Mouse (Mus musculus): ENCODE measurements around the gene Naa15. TPM values are rescaled to one million over a fixed set of nuclear protein-coding genes. Genes with fewer than 3 reads are reported as not detected.
"Not testable (repeated sequence)": the region's sequence is repeated elsewhere in the genome, so short reads cannot be mapped to it uniquely, and the experiment has no call there.

Naa15 gene
- total and polyA plus RNA-seq, 2 experiments from 2014 or later: 29.7 to 36.9 TPM

DNA sequence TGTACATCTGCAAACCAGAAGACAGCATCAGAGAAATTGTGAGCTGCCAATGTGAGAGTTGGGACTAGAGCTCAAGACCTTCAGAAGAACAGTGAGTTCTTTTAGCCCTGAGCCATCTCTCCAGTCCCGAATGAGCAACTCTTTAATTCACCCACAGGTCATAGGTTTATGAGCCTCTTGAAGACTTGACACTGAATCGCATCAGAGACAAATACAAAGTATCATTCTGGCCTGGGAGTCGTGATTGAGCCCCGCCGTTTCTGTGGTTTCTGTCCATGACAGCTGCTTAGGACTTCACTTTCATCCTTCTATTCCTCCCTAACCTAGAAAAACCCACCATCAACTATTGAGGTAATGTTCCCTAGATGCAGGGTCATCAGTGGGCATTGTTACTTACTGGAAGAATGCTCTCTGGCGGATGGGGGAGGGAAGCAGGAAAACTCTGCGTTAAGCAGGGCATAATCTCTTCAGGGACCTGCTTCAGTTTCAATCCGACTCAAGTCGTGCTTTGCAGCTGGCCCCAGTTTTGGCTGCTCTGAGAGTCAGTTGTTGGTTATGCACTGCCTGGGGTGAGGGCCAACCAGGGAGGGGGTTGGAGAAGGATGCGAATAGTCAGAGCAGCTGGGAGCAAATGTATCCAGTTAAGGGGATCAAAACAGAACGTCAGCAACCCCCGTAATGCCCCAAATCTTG lies 28.4 kb upstream of the Naa15 start:
- Histone ChIP-seq H3K27me3 (ENCODE audit: insufficient read depth, low read length) (no peaks in the 10 kb centered on the region), H3K4me3 (ENCODE audit: low read depth, low read length) (no peak overlapping the region), H3K27ac (ENCODE audit: low read depth, low read length) (no peak overlapping the region), H3K4me2 (ENCODE audit: low read depth) (no peak overlapping the region), H3K9ac (no peak overlapping the region), H3K4me1 (ENCODE audit: insufficient read depth) (no peaks in the 10 kb centered on the region), H3K36me3 (ENCODE audit: insufficient read depth) (no peaks in the 10 kb centered on the region), H3K9me3 (ENCODE audit: low read length) (no peaks in the 10 kb centered on the region)
- no peak for DNase-seq
- 47% methylated on average over 12 of the region's 12 CpGs for WGBS
- TF ChIP-seq CTCF (IDR thresholded peaks at IDR 0.05; ENCODE audit: low read depth): no peak
- no peak for ATAC-seq

DNA sequence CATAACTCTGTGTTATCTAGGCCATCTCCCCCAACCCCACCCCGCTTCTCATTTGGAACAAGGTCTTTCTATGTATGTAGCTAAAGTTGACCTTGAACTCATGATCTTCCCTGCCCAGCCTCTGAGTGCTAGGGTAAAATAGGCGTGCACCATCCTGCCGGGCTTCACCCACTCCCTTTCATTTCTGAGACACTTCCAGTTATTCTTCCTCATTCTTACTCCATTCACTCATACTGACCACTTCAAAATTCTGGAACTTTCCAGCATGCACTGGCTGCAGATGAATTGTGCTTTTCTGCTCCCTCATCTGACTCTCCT lies 27.9 kb upstream of the Naa15 start:
- WGBS: 84% methylated on average over 3 of the region's 3 CpGs
- H3K36me3 ChIP-seq (ENCODE audit: insufficient read depth): no peaks in the 10 kb centered on the region
- no peak overlapping the region for H3K27ac ChIP-seq (ENCODE audit: low read depth, low read length)

DNA sequence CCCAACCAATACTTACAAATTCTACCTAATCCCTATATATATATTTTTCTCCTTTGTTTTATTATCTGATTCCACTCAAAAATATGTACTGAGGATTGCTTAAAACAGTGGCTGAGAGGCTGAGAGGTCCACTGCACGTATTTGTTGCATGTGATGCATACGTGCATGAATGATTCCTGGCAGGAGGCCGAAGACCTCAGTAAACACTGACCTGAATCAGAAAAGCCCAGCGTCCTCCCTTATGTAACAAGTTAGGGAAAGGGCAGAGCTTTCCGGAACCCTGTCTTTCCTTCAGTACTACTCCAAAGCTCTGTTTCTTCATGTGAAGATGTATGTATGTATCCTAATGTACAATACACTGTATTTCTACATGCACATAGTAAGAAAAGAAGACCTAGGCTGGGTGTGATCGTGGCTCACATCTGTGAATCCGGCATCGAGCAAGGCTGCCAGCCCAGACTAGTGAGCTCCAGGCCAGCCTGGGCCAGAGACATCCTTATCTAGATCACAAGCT lies 27.0 kb upstream of the Naa15 start:
- H3K4me3 ChIP-seq (ENCODE audit: low read depth, low read length): no peak overlapping the region
- no peak overlapping the region for H3K9ac ChIP-seq
- ATAC-seq (no peak), DNase-seq (no peak)
- no peaks in the 10 kb centered on the region for H3K27me3 ChIP-seq (ENCODE audit: insufficient read depth, low read length)
- no peak overlapping the region for H3K4me2 ChIP-seq (ENCODE audit: low read depth)
- TF ChIP-seq CTCF (IDR thresholded peaks at IDR 0.05; ENCODE audit: low read depth): no peak
- H3K4me1 ChIP-seq (ENCODE audit: insufficient read depth): no peaks in the 10 kb centered on the region
- WGBS: 53% methylated on average over 8 of the region's 8 CpGs
- H3K36me3 ChIP-seq (ENCODE audit: insufficient read depth): no peaks in the 10 kb centered on the region
- no peak overlapping the region for H3K27ac ChIP-seq (ENCODE audit: low read depth, low read length)
- no peaks in the 10 kb centered on the region for H3K9me3 ChIP-seq (ENCODE audit: low read length)

More for the DNA sequence above, 27.9 kb upstream of the Naa15 start:
- Histone ChIP-seq H3K9me3 (ENCODE audit: low read length) (no peaks in the 10 kb centered on the region), H3K9ac (no peak overlapping the region), H3K4me3 (ENCODE audit: low read depth, low read length) (no peak overlapping the region), H3K4me1 (ENCODE audit: insufficient read depth) (no peaks in the 10 kb centered on the region), H3K27me3 (ENCODE audit: insufficient read depth, low read length) (no peaks in the 10 kb centered on the region), H3K4me2 (ENCODE audit: low read depth) (no peak overlapping the region)
- TF ChIP-seq CTCF (IDR thresholded peaks at IDR 0.05; ENCODE audit: low read depth): no peak
- no peak for DNase-seq
- no peak for ATAC-seq

DNA sequence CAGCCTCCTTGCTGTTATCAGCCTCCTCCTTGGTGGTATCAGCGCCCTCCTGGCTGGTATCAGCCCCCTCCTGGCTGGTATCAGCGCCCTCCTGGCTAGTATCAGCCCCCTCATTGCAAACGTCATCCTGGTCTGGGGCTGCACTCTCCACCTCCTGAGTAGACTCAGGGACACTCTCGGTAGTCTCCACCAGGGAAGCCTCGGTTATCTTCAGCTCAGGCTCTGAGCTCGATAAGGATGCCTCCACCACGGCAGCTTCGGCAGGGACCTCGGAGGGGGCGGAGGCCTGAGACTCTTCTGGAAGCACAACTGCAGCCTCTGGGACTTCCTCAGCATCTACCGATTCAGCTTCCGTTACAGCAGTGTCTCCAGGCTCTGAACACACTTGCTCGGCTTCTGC lies 26.0 kb upstream of the Naa15 start:
- H3K9ac ChIP-seq: peak overlapping the region; percentile 35; the same call in 1 of the 2 replicates
- ATAC-seq (peak; percentile 29; the same call in 1 of the 2 replicates), DNase-seq (peak; percentile 4)
- H3K27me3 ChIP-seq (ENCODE audit: insufficient read depth, low read length): no peaks in the 10 kb centered on the region
- H3K4me2 ChIP-seq (ENCODE audit: low read depth): peak overlapping the region; percentile 37
- H3K4me3 ChIP-seq (ENCODE audit: low read depth, low read length): no peak overlapping the region
- TF ChIP-seq CTCF (IDR thresholded peaks at IDR 0.05; ENCODE audit: low read depth): no peak
- no peaks in the 10 kb centered on the region for H3K4me1 ChIP-seq (ENCODE audit: insufficient read depth)
- H3K36me3 ChIP-seq (ENCODE audit: insufficient read depth): no peaks in the 10 kb centered on the region
- H3K27ac ChIP-seq (ENCODE audit: low read depth, low read length): no peak overlapping the region
- 13% methylated on average over 13 of the region's 13 CpGs for WGBS
- H3K9me3 ChIP-seq (ENCODE audit: low read length): no peaks in the 10 kb centered on the region

DNA sequence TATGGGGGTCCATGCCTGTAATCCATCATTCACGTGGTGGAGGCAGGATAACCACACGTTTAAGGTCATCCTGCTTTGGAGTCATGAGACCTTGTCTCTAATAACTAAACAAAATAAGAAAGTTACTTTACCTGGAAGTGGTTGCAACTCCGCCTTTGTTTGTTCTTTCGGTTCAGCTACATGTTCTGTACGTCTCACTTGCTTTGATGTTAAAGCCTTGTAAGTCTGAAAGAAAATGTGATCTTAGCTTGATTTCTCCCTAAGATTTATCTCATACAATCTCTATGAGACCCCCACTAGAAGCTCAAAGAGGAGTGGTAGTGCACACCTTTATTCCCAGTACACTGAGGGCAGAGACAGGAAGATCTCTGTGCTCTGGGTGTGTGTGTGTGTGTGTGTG lies 23.9 kb upstream of the Naa15 start:
- Histone ChIP-seq H3K27ac (ENCODE audit: low read depth, low read length) (no peak overlapping the region), H3K27me3 (ENCODE audit: insufficient read depth, low read length) (0 out of 2 replicates have a peak, but pooled peaks cover under 1% of the 10 kb centered on the region), H3K36me3 (ENCODE audit: insufficient read depth) (no peaks in the 10 kb centered on the region), H3K9me3 (ENCODE audit: low read length) (no peaks in the 10 kb centered on the region), H3K4me2 (ENCODE audit: low read depth) (no peak overlapping the region), H3K4me3 (ENCODE audit: low read depth, low read length) (no peak overlapping the region), H3K4me1 (ENCODE audit: insufficient read depth) (no peaks in the 10 kb centered on the region), H3K9ac (no peak overlapping the region)
- no peak for ATAC-seq
- 88% methylated on average over 5 of the region's 5 CpGs for WGBS
- DNase-seq: no peak
- TF ChIP-seq CTCF (IDR thresholded peaks at IDR 0.05; ENCODE audit: low read depth): no peak

DNA sequence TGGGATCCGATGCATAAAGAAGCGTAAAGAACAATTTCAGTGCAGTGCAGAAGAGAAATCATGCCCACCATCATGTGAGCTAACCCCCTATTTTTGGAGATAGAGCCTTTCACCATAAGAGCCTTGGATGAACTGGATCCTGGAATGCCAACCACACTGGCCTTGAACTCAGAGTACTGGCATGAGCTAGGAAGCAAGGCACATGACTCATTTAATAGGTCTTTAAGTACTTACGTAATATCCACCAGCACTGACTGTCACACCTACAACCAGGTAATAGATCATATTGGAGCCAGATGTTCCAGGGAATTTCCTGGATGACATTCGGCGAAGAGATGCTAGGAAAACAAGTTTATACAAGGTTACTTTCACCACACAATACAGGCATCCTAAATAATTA lies 23.4 kb upstream of the Naa15 start:
- no peaks in the 10 kb centered on the region for H3K9me3 ChIP-seq (ENCODE audit: low read length)
- H3K9ac ChIP-seq: no peak overlapping the region
- H3K4me2 ChIP-seq (ENCODE audit: low read depth): no peak overlapping the region
- H3K4me1 ChIP-seq (ENCODE audit: insufficient read depth): no peaks in the 10 kb centered on the region
- H3K4me3 ChIP-seq (ENCODE audit: low read depth, low read length): no peak overlapping the region
- H3K27ac ChIP-seq (ENCODE audit: low read depth, low read length): no peak overlapping the region
- no peak for TF ChIP-seq CTCF (IDR thresholded peaks at IDR 0.05; ENCODE audit: low read depth)
- 95% methylated on average over 5 of the region's 5 CpGs for WGBS
- H3K27me3 ChIP-seq (ENCODE audit: insufficient read depth, low read length): peaks cover 4% of the 10 kb centered on the region; the same call in 1 of the 2 replicates
- ATAC-seq (no peak), DNase-seq (no peak)
- no peaks in the 10 kb centered on the region for H3K36me3 ChIP-seq (ENCODE audit: insufficient read depth)

DNA sequence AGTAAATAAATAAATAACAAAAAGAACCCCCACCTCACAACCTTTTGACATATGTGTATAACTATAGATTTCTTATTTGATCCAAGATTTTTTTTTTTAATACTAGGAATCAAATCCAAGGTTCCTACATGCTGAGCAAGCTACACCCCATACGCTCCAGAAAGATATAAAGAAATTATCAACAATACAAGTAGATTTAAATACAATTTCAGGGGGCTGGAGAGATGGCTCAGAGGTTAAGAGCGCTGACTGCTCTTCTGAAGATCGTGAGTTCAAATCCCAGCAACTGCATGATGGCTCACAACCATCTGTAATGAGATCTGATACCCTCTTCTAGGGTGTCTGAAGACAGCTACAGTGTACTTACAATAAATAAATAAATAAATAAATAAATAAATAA lies 21.9 kb upstream of the Naa15 start:
- not testable (repeated sequence) for H3K4me1 ChIP-seq (ENCODE audit: insufficient read depth); H3K36me3 ChIP-seq (ENCODE audit: insufficient read depth); ATAC-seq; H3K27me3 ChIP-seq (ENCODE audit: insufficient read depth, low read length); DNase-seq; H3K4me2 ChIP-seq (ENCODE audit: low read depth); H3K9me3 ChIP-seq (ENCODE audit: low read length); H3K9ac ChIP-seq; H3K27ac ChIP-seq (ENCODE audit: low read depth, low read length); H3K4me3 ChIP-seq (ENCODE audit: low read depth, low read length)
- WGBS: 91% methylated on average over 3 of the region's 3 CpGs

Measured in forebrain, postnatal 0 days (tissue).